Mouse (Mus musculus) heart, adult 11 months (tissue): ENCODE results near the gene Fem1a.

Experiments used
- DNase-seq: peaks from one replicate; pipeline ENCODE4 v3.0.0; 2022

Fem1a gene

GRCm38 (mm10) chr17:56305826-56306225, 49.2 kb downstream of the Fem1a start:
- DNase-seq: no peak

DNA sequence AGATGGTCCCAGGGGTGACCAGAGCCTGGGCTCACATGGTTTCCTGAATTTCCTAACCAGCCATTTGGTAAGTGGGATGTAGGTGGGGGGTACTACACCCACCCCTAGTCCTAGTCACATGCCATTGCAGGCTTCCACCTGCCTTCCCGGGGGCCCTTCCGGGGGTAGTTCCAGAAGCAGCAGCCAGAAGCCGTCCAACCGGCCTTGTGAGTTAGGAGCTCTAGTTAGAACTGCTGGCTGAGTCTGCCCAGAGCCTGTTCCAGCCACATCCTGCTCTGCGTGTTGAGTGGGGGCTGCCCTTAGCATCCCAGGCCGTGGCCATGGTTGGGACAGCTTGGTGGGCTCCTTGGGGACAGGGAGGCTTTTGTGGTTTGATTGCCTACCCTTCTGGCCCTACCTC, 51.5 kb downstream of the Fem1a start:
- no peak for DNase-seq

- DNase-seq: no peak
Observed at GRCm38 (mm10) chr17:56309191-56309945, 52.8 kb downstream of the Fem1a start.
